Mouse (Mus musculus) olfactory bulb, adult 2 months (tissue): ENCODE measurements around the gene Hoxc4. TPM values are rescaled to one million over a fixed set of nuclear protein-coding genes. Genes with fewer than 3 reads are reported as not detected.

Experiments
- H3K27ac ChIP-seq: fragments of 200-500 bp; 2 replicates; pipeline ENCODE4 v1.5.1; 2012; ENCODE audit warnings: low read depth, low read length; ENCODE audit not compliant: insufficient read depth
- H3K4me1 ChIP-seq: fragments of 200-500 bp; 2 replicates; pipeline ENCODE4 v1.6.1; 2012; ENCODE audit warnings: low read length; ENCODE audit not compliant: control insufficient read depth, insufficient read depth
- H3K4me3 ChIP-seq: fragments of 200-500 bp; 2 replicates; pipeline ENCODE4 v1.5.1; 2012; ENCODE audit warnings: mild to moderate bottlenecking, low read depth, low read length, moderate library complexity; ENCODE audit not compliant: insufficient read depth
- CTCF ChIP-seq: fragments of 200-500 bp; IDR thresholded peaks from 2 replicates; pipeline ENCODE4 v1.5.1; 2012; ENCODE audit warnings: low read depth, mild to moderate bottlenecking, low read length, moderate library complexity; ENCODE audit not compliant: insufficient read depth
- POLR2A ChIP-seq: fragments of 200-500 bp; IDR thresholded peaks from 2 replicates; pipeline ENCODE4 v1.6.1; 2012; ENCODE audit warnings: mild to moderate bottlenecking, low read depth, low read length, moderate library complexity; ENCODE audit not compliant: insufficient read depth
- WGBS: fragments of 180-500 bp; shearing (Covaris S2); methylation state at CpG from one replicate; pipeline ENCODE4 v1.1.7; 2018; 5-methylcytosine and 5-hydroxymethylcytosine counted together
- polyA plus RNA-seq: library from polyadenylated mRNA; stranded (reverse); fragments of >200 nt; gene quantifications from 2 replicates; pipeline ENCODE4 v1.2.4, GENCODE M21; 2012; ENCODE audit warnings: low replicate concordance; ENCODE audit not compliant: missing spikeins, insufficient read depth, insufficient read length

Hoxc4 gene
- polyA plus RNA-seq, 1 experiment: not detected

DNA sequence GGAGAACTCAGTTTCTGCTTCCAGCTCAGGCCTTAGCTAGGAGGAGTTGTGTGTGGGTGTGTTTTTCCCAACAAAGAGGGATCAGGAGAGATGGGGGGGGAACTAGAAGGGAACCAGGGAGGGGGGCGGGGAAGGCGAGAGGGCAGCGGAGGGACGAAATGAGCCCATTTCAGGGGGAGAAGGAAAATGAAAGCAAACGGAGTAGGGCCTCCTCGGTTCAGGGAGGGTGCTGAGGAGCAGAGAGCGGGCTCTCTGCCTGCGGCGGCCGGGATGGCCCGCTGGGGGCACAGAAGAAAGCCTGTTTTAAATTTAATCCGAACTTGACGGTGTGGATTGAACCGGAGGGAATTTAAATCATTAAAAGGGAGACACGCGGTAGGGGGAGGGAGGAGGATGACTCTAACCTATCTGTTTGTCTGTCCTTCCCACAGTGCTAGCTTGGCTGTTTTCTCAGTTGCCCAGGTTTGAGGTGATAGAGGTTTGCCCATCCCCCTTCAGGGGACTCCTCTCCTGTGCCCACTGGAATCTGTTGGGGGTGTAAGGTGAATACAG lies 41.2 kb upstream of the Hoxc4 start:
- TF ChIP-seq CTCF (no peak), POLR2A (no peak)
- 9% methylated on average over 16 of the region's 16 CpGs for WGBS
- H3K4me1 ChIP-seq: peaks cover 6% of the 10 kb centered on the region; the same call in 1 of the 2 replicates
- H3K4me3 ChIP-seq: no peak overlapping the region
- H3K27ac ChIP-seq: no peak overlapping the region

DNA sequence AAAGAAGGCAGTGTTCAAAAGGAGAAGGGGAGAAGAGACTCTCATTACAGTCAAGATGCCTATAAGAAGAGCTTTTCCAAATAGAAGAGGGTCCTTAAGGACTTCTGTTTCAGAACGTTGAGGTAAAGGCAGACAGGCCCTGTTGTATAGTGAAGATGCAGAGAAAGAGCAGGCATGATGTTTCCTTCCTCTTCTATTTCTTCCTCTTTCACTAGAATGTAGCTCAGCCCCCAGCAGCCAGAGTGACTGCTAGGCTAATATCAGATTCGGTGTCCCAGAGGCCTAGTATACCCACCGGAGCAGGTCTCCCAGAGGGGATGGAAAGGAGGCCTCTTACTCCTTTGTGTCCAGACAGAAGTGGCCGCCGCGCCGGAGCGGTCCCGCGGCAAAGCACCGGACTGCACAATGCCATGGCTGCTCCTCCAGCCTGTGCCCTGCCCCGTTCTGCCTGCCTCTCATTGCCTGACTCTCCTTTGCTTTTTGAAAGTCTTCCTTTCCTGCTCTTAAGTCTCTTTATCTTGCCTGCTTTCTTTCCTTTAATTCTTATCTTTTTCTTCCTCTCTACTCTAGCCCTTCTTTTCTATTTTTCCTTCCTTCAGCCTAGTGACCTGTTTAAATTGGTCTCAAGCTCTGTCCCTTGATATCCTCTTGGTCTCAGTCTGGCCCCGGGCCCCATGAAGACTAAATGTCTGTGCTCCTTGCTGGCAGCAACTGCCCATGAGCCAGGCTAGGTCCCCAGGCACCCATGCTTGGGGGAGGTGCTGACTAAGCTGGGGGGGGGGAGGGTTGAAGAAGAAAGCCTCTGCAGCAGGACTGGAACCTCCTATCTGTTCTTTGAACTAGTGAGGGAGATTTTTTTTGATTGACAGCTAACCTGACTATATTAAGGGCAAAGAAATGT lies 39.9 kb upstream of the Hoxc4 start:
- Histone ChIP-seq H3K27ac (no peak overlapping the region), H3K4me1 (peaks cover 6% of the 10 kb centered on the region; the same call in 1 of the 2 replicates), H3K4me3 (no peak overlapping the region)
- TF ChIP-seq CTCF (no peak), POLR2A (no peak)
- WGBS: 24% methylated on average over 13 of the region's 13 CpGs

DNA sequence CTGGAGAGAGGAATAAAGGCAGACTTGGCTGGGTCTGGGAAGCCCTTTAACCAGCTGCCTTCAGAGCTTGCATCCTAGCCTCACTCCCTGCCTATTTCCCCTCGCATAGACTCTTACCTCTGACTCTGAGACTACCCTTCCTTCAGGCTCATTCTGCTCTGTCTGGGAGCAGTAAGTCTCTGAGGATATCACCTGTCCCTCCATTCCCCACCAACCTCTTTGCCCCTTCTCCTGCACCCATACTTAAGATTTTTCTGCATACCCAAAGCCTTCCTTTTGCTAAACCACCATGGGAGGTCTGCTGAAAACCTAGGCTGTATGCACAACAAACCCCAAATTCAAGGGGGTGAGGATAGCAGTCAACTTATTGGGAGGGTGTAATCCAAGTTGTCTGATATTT lies 38.8 kb upstream of the Hoxc4 start:
- WGBS: 5% methylated on average over 1 of the region's 1 CpGs
- H3K4me1 ChIP-seq: peaks cover 6% of the 10 kb centered on the region; the same call in 1 of the 2 replicates
- no peak overlapping the region for H3K4me3 ChIP-seq
- H3K27ac ChIP-seq: no peak overlapping the region
- TF ChIP-seq POLR2A: no peak
- TF ChIP-seq CTCF: no peak

DNA sequence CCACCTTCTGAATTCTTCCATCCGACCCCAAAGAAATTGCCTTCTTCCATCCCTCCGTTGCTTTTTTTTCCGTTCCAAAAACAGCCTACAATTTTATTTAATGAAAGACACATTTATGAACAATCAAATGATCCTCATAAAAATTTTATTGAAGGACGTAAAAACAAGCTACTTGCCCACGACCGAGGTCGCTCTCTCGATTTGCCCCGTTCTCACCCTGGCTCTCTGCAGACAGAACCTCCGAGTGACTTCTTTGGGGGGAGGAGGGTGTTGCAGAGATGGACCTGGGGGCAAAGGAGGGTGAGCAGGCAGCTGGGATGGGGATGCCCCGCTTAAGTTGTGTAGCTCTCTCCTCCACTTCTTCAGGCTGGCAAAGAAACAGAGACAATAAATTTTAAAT lies 38.4 kb upstream of the Hoxc4 start:
- WGBS: 4% methylated on average over 11 of the region's 11 CpGs
- Histone ChIP-seq H3K4me3 (no peak overlapping the region), H3K27ac (no peak overlapping the region), H3K4me1 (peaks cover 6% of the 10 kb centered on the region; the same call in 1 of the 2 replicates)
- TF ChIP-seq CTCF: no peak
- no peak for TF ChIP-seq POLR2A

DNA sequence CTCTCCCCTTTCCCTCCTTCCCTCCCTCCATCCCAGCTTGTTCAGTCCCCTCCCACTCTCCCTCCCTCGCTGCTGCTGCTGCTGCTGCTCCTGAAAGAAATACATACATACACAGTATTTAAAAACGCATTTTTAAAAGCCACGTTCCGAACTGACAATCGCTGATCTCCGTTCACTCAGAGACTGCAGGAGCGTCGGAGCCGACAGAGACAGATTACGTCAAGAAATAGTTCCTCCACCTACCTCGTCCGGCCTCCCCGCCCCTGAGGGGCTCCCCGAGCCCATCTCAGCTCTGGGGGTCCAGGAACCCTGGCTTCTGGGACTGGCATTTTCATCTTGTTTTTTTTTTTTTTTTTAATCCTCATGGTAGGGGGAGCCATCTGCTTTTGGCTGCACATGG lies 37.8 kb upstream of the Hoxc4 start:
- Histone ChIP-seq H3K4me3 (no peak overlapping the region), H3K27ac (no peak overlapping the region), H3K4me1 (peaks cover 6% of the 10 kb centered on the region; the same call in 1 of the 2 replicates)
- WGBS: 1% methylated on average over 14 of the region's 14 CpGs
- no peak for TF ChIP-seq CTCF
- TF ChIP-seq POLR2A: no peak

DNA sequence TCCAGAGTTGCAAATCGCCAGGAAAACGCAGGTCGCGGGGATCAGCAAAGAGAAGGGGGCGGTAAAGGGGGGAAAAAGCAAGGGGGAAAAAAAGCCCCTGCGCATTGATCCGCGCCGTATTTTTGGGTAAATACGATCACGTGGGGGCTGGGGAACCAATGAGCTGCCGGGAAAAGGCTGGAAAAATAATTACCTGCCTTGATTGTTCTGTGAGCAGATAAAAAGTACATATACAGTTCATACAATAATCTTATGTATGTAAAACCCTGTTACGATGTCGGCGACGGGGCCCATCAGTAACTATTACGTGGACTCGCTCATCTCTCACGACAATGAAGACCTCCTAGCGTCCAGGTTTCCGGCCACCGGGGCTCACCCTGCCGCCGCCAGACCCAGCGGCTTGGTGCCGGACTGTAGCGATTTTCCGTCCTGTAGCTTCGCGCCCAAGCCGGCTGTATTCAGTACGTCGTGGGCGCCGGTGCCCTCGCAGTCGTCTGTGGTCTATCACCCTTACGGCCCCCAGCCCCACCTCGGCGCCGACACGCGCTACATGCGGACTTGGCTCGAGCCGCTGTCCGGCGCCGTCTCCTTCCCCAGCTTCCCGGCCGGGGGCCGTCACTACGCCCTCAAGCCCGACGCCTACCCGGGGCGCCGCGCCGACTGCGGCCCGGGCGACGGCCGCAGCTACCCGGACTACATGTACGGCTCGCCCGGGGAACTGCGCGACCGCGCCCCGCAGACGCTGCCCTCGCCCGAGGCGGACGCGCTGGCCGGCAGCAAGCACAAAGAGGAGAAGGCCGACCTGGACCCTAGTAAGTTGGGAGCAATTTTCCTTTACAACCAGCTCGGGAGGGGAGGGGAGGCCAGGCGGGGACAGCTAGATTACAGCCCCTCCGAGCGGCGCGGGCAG lies 37.1 kb upstream of the Hoxc4 start:
- WGBS: 2% methylated on average over 88 of the region's 88 CpGs
- no peak overlapping the region for H3K4me3 ChIP-seq
- no peak overlapping the region for H3K27ac ChIP-seq
- H3K4me1 ChIP-seq: peaks cover 6% of the 10 kb centered on the region; the same call in 1 of the 2 replicates
- TF ChIP-seq CTCF (no peak), POLR2A (no peak)

DNA sequence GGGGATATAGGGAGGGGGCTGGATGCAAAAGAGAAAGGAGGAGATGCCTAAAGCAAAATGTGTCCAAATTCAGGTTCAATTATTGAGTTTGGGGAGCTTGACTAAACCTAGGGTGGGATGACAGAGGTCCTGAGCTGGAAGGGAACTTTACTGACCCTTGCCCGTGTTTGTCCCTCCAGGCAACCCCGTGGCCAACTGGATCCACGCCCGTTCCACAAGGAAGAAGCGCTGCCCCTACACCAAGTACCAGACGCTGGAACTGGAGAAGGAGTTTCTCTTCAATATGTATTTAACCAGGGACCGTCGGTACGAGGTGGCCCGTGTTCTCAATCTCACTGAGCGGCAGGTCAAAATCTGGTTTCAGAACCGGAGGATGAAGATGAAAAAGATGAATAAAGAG lies 35.0 kb upstream of the Hoxc4 start:
- TF ChIP-seq POLR2A: no peak
- TF ChIP-seq CTCF: no peak
- peaks cover 6% of the 10 kb centered on the region; the same call in 1 of the 2 replicates for H3K4me1 ChIP-seq

DNA sequence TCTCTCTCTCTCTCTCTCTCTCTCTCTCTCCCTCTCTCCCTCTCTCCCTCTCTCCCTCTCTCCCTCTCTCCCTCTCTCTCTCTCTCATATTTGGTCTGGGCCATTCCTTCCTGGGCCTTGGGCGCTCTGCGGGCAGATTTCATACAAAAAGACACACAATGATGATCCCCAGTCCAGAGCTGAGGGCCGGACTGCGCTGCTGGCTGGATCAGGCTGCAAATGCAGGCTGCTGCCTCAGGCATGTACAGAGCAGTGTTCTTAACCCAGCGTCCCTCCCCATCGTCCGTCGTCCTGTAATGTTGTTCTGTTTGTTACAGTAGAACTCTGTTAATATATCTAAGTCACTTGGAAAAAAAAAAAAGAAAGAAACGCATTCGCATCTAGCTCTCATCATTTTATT lies 34.2 kb upstream of the Hoxc4 start:
- H3K4me3 ChIP-seq: no peak overlapping the region

More for the DNA sequence above, 35.0 kb upstream of the Hoxc4 start:
- WGBS: 4% methylated on average over 12 of the region's 12 CpGs
- Histone ChIP-seq H3K4me3 (no peak overlapping the region), H3K27ac (no peak overlapping the region)

More for the DNA sequence above, 34.2 kb upstream of the Hoxc4 start:
- H3K4me1 ChIP-seq: peaks cover 6% of the 10 kb centered on the region; the same call in 1 of the 2 replicates
- 4% methylated on average over 10 of the region's 10 CpGs for WGBS
- TF ChIP-seq CTCF (no peak), POLR2A (no peak)
- no peak overlapping the region for H3K27ac ChIP-seq
